Mouse (Mus musculus) lung, embryonic 14.5 days (tissue): ENCODE data around the gene Zcchc2. TPM values are rescaled to one million over a fixed set of nuclear protein-coding genes. Genes with fewer than 3 reads are reported as not detected.
A peak's percentile ranks its signal among the peaks of the same experiment; 100 is the strongest.

Experiments
- ATAC-seq: fragments of 200-750 bp; cut with Nextera tagmentation; 2 replicates; pipeline ENCODE4 v1.8.0; 2017; ENCODE audit warnings: mild to moderate bottlenecking, moderate TSS enrichment, moderate library complexity; ENCODE audit not compliant: insufficient read depth
- DNase-seq: peaks from one replicate; pipeline ENCODE4 v3.0.0-alpha.2; 2015
- H3K27ac ChIP-seq: fragments of 300-500 bp; sonication (generic); 2 replicates; pipeline ENCODE4 v1.5.1; 2014; ENCODE audit warnings: low read depth, mild to moderate bottlenecking, moderate library complexity
- H3K27me3 ChIP-seq: fragments of 300-500 bp; sonication (generic); 2 replicates; pipeline ENCODE4 v1.6.1; 2014; ENCODE audit warnings: low read length, control low read depth; ENCODE audit not compliant: insufficient read depth
- H3K36me3 ChIP-seq: fragments of 300-500 bp; sonication (generic); 2 replicates; pipeline ENCODE4 v1.6.1; 2014; ENCODE audit warnings: control low read depth; ENCODE audit not compliant: insufficient read depth
- H3K4me1 ChIP-seq: fragments of 300-500 bp; sonication (generic); 2 replicates; pipeline ENCODE4 v1.6.1; 2014; ENCODE audit warnings: antibody characterized with exemption, control low read depth; ENCODE audit not compliant: insufficient read depth
- H3K4me2 ChIP-seq: fragments of 300-500 bp; sonication (generic); 2 replicates; pipeline ENCODE4 v1.6.1; 2014; ENCODE audit warnings: mild to moderate bottlenecking
- H3K4me3 ChIP-seq: fragments of 300-500 bp; sonication (generic); 2 replicates; pipeline ENCODE4 v1.5.1; 2014; ENCODE audit warnings: low read depth, low read length
- H3K9ac ChIP-seq: fragments of 300-500 bp; sonication (generic); 2 replicates; pipeline ENCODE4 v1.6.1; 2014
- H3K9me3 ChIP-seq: fragments of 300-500 bp; sonication (generic); 2 replicates; pipeline ENCODE4 v1.6.1; 2016; ENCODE audit warnings: low read depth, low read length, control low read depth
- CTCF ChIP-seq: IDR thresholded peaks from 2 replicates; pipeline ENCODE4 v1.5.1; 2016; ENCODE audit warnings: antibody characterized with exemption, low read depth
- WGBS: fragments of 180-500 bp; shearing (Covaris S2); extraction: QIAGEN DNeasy Blood & Tissue Kit; methylation state at CpG from one replicate; pipeline ENCODE4 v1.1.7; 2014; 5-methylcytosine and 5-hydroxymethylcytosine counted together
- polyA plus RNA-seq: library from polyadenylated mRNA; unstranded; fragments of >200 nt; fragmentation: Nextera tagmentation; extraction: Ambion mirVana; gene quantifications from 2 replicates; pipeline ENCODE4 v1.2.1, GENCODE M21; 2014

Gene Zcchc2
- polyA plus RNA-seq, 1 experiment from 2014 or later = 3.2 TPM

- Histone ChIP-seq H3K4me1 (no peaks in the 10 kb centered on the region), H3K4me3 (no peak overlapping the region), H3K36me3 (no peaks in the 10 kb centered on the region), H3K4me2 (no peak overlapping the region), H3K9ac (no peak overlapping the region), H3K27ac (no peak overlapping the region), H3K9me3 (no peaks in the 10 kb centered on the region), H3K27me3 (no peaks in the 10 kb centered on the region)
- ATAC-seq (no peak), DNase-seq (no peak)
- TF ChIP-seq CTCF = no peak
- 60% methylated on average over 5 of the region's 5 CpGs for WGBS
These were observed 68.1 kb downstream of the Zcchc2 start for GRCm38 (mm10) chr1:106058355-106058754.

- Histone ChIP-seq H3K9me3 (no peaks in the 10 kb centered on the region), H3K9ac (no peak overlapping the region), H3K4me3 (no peak overlapping the region), H3K4me2 (no peak overlapping the region), H3K27me3 (no peaks in the 10 kb centered on the region), H3K36me3 (no peaks in the 10 kb centered on the region), H3K27ac (no peak overlapping the region), H3K4me1 (peaks cover 11% of the 10 kb centered on the region)
- TF ChIP-seq CTCF = 0 out of 2 replicates have a peak, but pooled peaks have one; percentile 7
- WGBS = 80% methylated on average over 4 of the region's 4 CpGs
- ATAC-seq = no peak
- DNase-seq = no peak
These were observed 69.5 kb downstream of the Zcchc2 start for GRCm38 (mm10) chr1:106059516-106060277.

- Histone ChIP-seq H3K4me2 (no peak overlapping the region), H3K4me3 (no peak overlapping the region), H3K27ac (no peak overlapping the region), H3K9ac (no peak overlapping the region), H3K4me1 (peaks cover 17% of the 10 kb centered on the region), H3K36me3 (no peaks in the 10 kb centered on the region), H3K27me3 (no peaks in the 10 kb centered on the region), H3K9me3 (no peaks in the 10 kb centered on the region)
- no peak for TF ChIP-seq CTCF
- DNase-seq = no peak
- no peak for ATAC-seq
- 77% methylated on average over 4 of the region's 4 CpGs for WGBS
These were observed 71.1 kb downstream of the Zcchc2 start for GRCm38 (mm10) chr1:106061185-106061910.

- no peak overlapping the region for H3K4me3 ChIP-seq
- H3K4me2 ChIP-seq = no peak overlapping the region
- WGBS = 80% methylated on average over 9 of the region's 9 CpGs
- H3K9me3 ChIP-seq = no peaks in the 10 kb centered on the region
- no peak overlapping the region for H3K9ac ChIP-seq
- no peaks in the 10 kb centered on the region for H3K27me3 ChIP-seq
- peaks cover 22% of the 10 kb centered on the region for H3K4me1 ChIP-seq
- ATAC-seq = no peak
- DNase-seq = no peak
- TF ChIP-seq CTCF = no peak
- no peaks in the 10 kb centered on the region for H3K36me3 ChIP-seq
- H3K27ac ChIP-seq = no peak overlapping the region
These were observed 72.8 kb downstream of the Zcchc2 start for GRCm38 (mm10) chr1:106062891-106063590.

GRCm38 (mm10) chr1:106063591-106064170 is 73.5 kb downstream of the Zcchc2 start:
- Histone ChIP-seq H3K4me2 (no peak overlapping the region), H3K4me1 (peaks cover 22% of the 10 kb centered on the region), H3K9me3 (no peaks in the 10 kb centered on the region), H3K27me3 (no peaks in the 10 kb centered on the region), H3K27ac (no peak overlapping the region), H3K9ac (no peak overlapping the region), H3K4me3 (no peak overlapping the region), H3K36me3 (no peaks in the 10 kb centered on the region)
- no peak for TF ChIP-seq CTCF
- DNase-seq = peak; percentile 34
- ATAC-seq = no peak
- 44% methylated on average over 4 of the region's 4 CpGs for WGBS

- no peak for TF ChIP-seq CTCF
- DNase-seq (peak; percentile 49), ATAC-seq (no peak)
- H3K27ac ChIP-seq = no peak overlapping the region
- H3K9ac ChIP-seq = no peak overlapping the region
- peaks cover 22% of the 10 kb centered on the region for H3K4me1 ChIP-seq
- no peak overlapping the region for H3K4me2 ChIP-seq
- no peak overlapping the region for H3K4me3 ChIP-seq
- no peaks in the 10 kb centered on the region for H3K36me3 ChIP-seq
- H3K27me3 ChIP-seq = no peaks in the 10 kb centered on the region
- no peaks in the 10 kb centered on the region for H3K9me3 ChIP-seq
- 31% methylated on average over 3 of the region's 3 CpGs for WGBS
These were observed 74.1 kb downstream of the Zcchc2 start for GRCm38 (mm10) chr1:106064291-106064690.
